ENCODE assay signal across 8 mouse cellular contexts in the genomic region with DNA sequence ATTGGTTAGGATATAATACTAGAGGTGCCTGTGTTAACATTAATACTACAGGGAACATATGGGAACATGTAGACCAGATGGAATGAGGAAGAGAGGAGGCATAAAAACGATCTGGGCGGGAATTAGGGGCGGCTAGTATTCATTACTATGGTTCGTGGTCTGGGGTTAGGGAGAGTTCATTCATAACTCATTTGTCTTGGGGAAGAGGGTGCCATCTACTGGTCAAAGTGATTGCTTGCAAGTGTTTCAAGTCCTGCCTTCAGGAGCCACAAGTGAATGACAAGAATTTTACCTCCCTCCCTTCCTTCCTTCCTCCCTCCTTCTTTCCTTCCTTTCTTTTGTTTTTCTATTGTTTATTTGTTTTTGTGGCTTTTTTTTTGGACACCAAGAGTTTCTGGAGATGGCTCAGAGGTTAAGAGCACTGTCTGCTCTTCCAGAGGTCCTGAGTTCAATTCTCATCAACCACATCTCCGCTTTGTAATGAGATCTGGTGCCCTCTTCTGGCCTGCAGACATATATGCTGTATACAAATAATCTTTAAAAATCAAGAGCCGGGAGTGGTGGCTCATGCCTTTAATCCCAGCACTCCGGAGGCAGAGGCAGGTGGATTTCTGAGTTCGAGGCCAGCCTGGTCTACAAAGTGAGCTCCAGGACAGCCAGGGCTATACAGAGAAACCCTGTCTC. TPM values are rescaled to one million over a fixed set of nuclear protein-coding genes. Genes with fewer than 3 reads are reported as not detected.
A peak's percentile ranks its signal among the peaks of the same experiment; 100 is the strongest.
DNase-seq lines count a peak whose midpoint lies in the region; ATAC-seq lines count a peak whose summit lies in the region.

No protein-coding gene starts in this region.

- no peak for ATAC-seq in liver, embryonic 13.5 days (ENCODE audit: low read depth)

- peaks cover 20% of the 10 kb centered on the region for H3K4me1 ChIP-seq in liver, embryonic 13.5 days (replicated peaks)

- no peaks in the 10 kb centered on the region for H3K36me3 ChIP-seq in liver, embryonic 13.5 days

- H3K9ac ChIP-seq in liver, embryonic 13.5 days, result no peak overlapping the region

- peak; percentile 42 to 87 for DNase-seq in adrenal gland, adult (ENCODE audit: inconsistent age in 2 of 2, low spot score in 1 of 2)
- no peak for DNase-seq in adrenal gland, postnatal 25 days
- DNase-seq in right cerebral cortex, postnatal 10 days (ENCODE audit: low spot score in 2 of 2), result peak; percentile 52 to 61
- DNase-seq in right cerebral cortex, postnatal 14 days, result no peak
- peak; percentile 77 for DNase-seq in embryo, embryonic 9.5 days (ENCODE audit: extremely low spot score)
- peak; percentile 66 to 78 for DNase-seq in kidney, adult 8-10 months
- peak; percentile 67 for DNase-seq in liver, embryonic 13.5 days
- peak; percentile 49 for DNase-seq in spleen, adult 12 weeks (ENCODE audit: low spot score)

- H3K4me2 ChIP-seq in liver, embryonic 13.5 days, result peak overlapping the region; percentile 14; the same call in 1 of the 2 replicates

- no peaks in the 10 kb centered on the region for H3K9me3 ChIP-seq in liver, embryonic 13.5 days (replicated peaks)

- H3K27ac ChIP-seq in liver, embryonic 13.5 days, result no peak overlapping the region

- no peaks in the 10 kb centered on the region for H3K27me3 ChIP-seq in liver, embryonic 13.5 days

- 14% methylated on average over 8 of the region's 8 CpGs for WGBS in liver, embryonic 13.5 days (ENCODE audit: insufficient replicate concordance)

- no peak overlapping the region for H3K4me3 ChIP-seq in liver, embryonic 13.5 days (replicated peaks)

RNA-seq across cellular contexts. Expression of a gene that starts 2.8 kb away (rescaled TPM):
- total RNA-seq in adrenal gland, postnatal 25 days (2021), result 14.8 and 20.4 TPM in 2 replicates
- 7.4 and 8.3 TPM in 2 replicates for polyA plus RNA-seq in liver, embryonic 13.5 days (2015; fragmentation: Nextera tagmentation; extraction: Ambion mirVana)

RNA-seq across cellular contexts. Expression of a gene that starts 6.0 kb away (rescaled TPM):
- 98.8 and 106 TPM in 2 replicates for total RNA-seq in adrenal gland, postnatal 25 days (2021)
- polyA plus RNA-seq in liver, embryonic 13.5 days (2015; fragmentation: Nextera tagmentation; extraction: Ambion mirVana), result 134 and 159 TPM in 2 replicates

Comparison
In these comparisons a context has a peak if more than half of its experiments do, and no peak if none do; other contexts are left out.
1. DNase-seq: peak in adrenal gland, adult (2 of 2), right cerebral cortex, postnatal 10 days (2 of 2), embryo, embryonic 9.5 days (single experiment), kidney, adult 8-10 months (2 of 2), liver, embryonic 13.5 days (single experiment) and spleen, adult 12 weeks (single experiment); none in adrenal gland, postnatal 25 days (single experiment) and right cerebral cortex, postnatal 14 days (single experiment).